Mouse (Mus musculus): Measurements from ENCODE around the gene Aup1. TPM values are rescaled to one million over a fixed set of nuclear protein-coding genes. Genes with fewer than 3 reads are reported as not detected.
A peak's percentile ranks its signal among the peaks of the same experiment; 100 is the strongest.

Gene Aup1
- polyA plus RNA-seq, 1 experiment from 2014 or later = 175 TPM

DNA sequence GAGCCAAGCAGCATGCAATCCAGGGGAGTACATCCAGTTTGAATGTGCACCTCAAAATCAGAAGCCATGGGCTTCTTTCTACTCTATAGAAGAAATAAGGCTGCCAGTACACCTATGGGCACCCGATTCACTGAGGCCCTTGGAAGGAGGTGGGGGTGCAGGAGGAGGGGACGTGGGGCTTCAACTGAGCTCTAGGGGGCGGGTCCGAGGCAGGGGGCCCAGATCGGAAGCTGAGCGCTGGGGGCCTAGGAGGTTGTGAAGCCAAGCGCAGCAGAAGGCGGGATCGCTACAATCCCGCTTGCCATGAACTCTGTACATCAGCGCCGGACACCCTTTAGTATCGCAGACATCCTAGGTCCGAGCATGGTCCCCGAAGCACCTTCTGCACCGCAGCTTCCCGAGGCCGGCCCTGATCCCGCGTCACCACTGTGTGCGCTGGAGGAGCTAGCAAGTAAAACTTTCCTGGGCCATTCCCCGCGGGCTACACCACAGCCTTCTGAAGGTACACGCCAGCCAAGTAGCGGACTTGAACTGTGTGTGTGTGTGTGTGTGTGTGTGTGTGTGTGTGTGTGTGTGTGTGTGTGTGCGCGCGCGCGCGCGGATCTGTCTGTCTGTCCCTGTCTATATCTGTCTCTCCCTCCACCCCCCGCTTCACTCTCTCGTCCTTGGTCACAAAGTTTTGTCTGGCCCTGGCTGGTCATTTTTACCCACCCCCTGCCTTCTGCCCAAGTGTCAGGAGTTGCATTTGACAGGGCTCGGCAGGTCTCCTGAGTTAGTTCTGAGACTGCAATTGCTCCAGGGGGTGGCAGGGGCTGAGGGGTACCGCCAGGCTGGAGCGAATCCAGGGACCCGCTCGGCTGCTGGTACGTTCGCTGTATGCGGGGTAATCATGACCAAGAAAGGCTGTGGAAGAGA lies 32.1 kb downstream of the Aup1 start, which contains the start of gene Lbx2:
TSS of gene Lbx2 (plus strand) at position 247 of the 915 bp plus-strand sequence.
- H3K27ac ChIP-seq (ENCODE audit: low read depth) = no peak within 1 kb of the TSS
- H3K9me3 ChIP-seq (ENCODE audit: low read length) = no peaks in the 10 kb centered on the region
- peaks cover 2% of the 10 kb centered on the region; the same call in 1 of the 2 replicates for H3K36me3 ChIP-seq (replicated peaks; ENCODE audit: insufficient read depth, low read length)
- peaks cover 66% of the 10 kb centered on the region for H3K27me3 ChIP-seq (ENCODE audit: insufficient read depth, low read length)
- no peak within 1 kb of the TSS for H3K9ac ChIP-seq (replicated peaks)
- WGBS (ENCODE audit: insufficient replicate concordance) = 4% methylated on average over 35 of the region's 42 CpGs
- TF ChIP-seq CTCF (IDR thresholded peaks at IDR 0.05; ENCODE audit: low read depth) = no peak
- no peak for TF ChIP-seq EP300 (IDR thresholded peaks at IDR 0.05; ENCODE audit: low read depth)
- peak within 1 kb of the TSS; percentile 55 for H3K4me2 ChIP-seq (ENCODE audit: low read depth, low read length)
- H3K4me1 ChIP-seq (ENCODE audit: insufficient read depth) = peaks cover 12% of the 10 kb centered on the region
- H3K4me3 ChIP-seq (ENCODE audit: low read depth, low read length) = peak within 1 kb of the TSS; percentile 21
- ATAC-seq (no peak), DNase-seq (no peak)

DNA sequence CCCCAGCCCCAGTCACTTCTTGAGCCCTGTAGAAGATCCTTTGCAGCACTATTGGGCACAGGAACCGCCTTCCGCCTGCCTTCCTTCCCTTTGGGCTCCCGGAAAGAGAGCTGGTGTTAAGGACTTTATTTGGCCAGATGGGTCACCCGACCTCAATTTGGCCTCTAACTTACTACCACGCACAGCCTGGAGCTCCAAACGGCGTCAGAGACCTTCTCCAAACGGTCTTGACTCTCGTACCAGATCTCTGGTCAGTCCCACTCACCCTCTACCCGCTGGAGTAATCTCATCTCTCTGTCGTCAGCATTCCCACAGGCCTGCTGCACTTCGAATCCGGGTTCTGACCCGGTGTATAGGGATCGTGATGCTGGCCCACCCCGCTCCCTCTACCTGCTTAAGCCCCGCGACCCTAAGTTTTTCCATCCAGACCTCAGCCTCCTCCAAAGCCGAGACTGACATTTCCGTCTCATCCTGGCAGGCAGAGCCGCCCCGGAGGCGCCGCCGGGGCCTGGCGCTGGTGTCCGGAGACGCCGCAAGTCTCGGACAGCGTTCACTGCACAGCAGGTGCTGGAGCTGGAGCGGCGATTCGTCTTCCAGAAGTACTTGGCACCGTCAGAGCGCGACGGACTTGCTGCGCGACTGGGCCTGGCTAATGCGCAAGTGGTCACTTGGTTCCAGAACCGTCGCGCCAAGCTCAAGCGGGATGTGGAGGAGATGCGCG lies 33.0 kb downstream of the Aup1 start:
- Histone ChIP-seq H3K4me1 (ENCODE audit: insufficient read depth) (peaks cover 12% of the 10 kb centered on the region), H3K9ac (replicated peaks) (no peak overlapping the region), H3K36me3 (replicated peaks; ENCODE audit: insufficient read depth, low read length) (0 out of 2 replicates have a peak, but pooled peaks cover 1% of the 10 kb centered on the region), H3K9me3 (ENCODE audit: low read length) (no peaks in the 10 kb centered on the region), H3K27ac (ENCODE audit: low read depth) (no peak overlapping the region), H3K27me3 (ENCODE audit: insufficient read depth, low read length) (peaks cover 66% of the 10 kb centered on the region), H3K4me3 (ENCODE audit: low read depth, low read length) (peak overlapping the region; percentile 21), H3K4me2 (ENCODE audit: low read depth, low read length) (peak overlapping the region; percentile 55)
- DNase-seq = no peak
- WGBS (ENCODE audit: insufficient replicate concordance) = 6% methylated on average over 47 of the region's 47 CpGs
- no peak for TF ChIP-seq EP300 (IDR thresholded peaks at IDR 0.05; ENCODE audit: low read depth)
- TF ChIP-seq CTCF (IDR thresholded peaks at IDR 0.05; ENCODE audit: low read depth) = no peak
- ATAC-seq = no peak

DNA sequence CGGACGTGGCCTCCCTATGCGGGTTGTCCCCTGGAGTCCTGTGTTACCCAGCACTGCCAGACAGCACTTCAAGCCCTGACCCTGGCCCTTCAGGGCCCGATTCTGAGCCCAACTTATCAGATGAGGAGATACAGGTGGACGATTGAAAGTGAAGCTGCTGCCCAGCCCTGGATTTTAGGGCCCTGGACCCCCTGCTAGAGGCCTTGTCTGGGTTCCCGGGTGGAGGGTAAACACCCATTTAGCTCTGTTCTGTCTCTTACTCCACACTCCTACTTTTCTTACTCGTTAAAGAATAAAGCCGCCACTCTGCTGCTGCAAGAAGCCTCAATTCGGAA lies 33.6 kb downstream of the Aup1 start:
- peak overlapping the region; percentile 55 for H3K4me2 ChIP-seq (ENCODE audit: low read depth, low read length)
- H3K27me3 ChIP-seq (ENCODE audit: insufficient read depth, low read length) = peaks cover 62% of the 10 kb centered on the region
- no peaks in the 10 kb centered on the region for H3K9me3 ChIP-seq (ENCODE audit: low read length)
- 20% methylated on average over 9 of the region's 9 CpGs for WGBS (ENCODE audit: insufficient replicate concordance)
- H3K4me3 ChIP-seq (ENCODE audit: low read depth, low read length) = peak overlapping the region; percentile 21; the same call in 1 of the 2 replicates
- TF ChIP-seq EP300 (IDR thresholded peaks at IDR 0.05; ENCODE audit: low read depth) (no peak), CTCF (IDR thresholded peaks at IDR 0.05; ENCODE audit: low read depth) (no peak)
- no peak for DNase-seq
- peaks cover 12% of the 10 kb centered on the region for H3K4me1 ChIP-seq (ENCODE audit: insufficient read depth)
- no peak overlapping the region for H3K27ac ChIP-seq (ENCODE audit: low read depth)
- H3K9ac ChIP-seq (replicated peaks) = no peak overlapping the region
- no peaks in the 10 kb centered on the region for H3K36me3 ChIP-seq (replicated peaks; ENCODE audit: insufficient read depth, low read length)
- ATAC-seq = no peak

DNA sequence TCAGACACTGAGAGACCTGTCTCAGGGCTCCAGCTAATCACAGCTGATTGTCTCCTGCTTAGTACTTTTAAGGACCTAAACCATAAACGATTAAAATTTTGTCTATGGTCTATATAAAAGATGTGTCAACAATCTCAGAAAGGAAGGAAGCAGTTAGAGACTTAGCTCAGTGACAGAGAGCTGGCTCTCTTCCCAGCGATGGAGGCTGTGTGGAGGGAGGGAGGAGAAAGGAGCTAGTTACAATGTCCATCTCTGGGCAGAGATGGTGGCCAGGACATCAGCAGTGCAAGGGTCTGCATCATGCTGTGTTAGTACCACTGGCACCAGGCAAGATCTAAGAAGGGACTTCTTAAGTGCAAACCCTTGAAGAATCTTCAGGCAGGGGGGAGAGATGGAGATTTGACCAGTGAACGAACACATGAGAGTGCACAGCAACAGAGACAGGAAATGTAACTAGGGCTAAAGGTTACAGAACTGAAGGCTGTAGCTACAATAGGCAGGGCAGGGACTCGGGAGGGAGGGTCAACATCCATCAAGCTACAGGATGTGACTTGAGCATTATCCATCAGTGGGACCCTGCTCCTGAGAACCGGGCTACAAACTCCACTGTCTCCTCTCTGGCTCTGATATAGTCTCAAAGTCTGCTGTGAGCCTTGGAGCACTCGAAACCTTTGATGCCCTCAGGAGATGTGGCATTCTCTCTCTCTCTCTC lies 38.3 kb downstream of the Aup1 start:
- Histone ChIP-seq H3K4me1 (ENCODE audit: insufficient read depth) (peaks cover 2% of the 10 kb centered on the region), H3K27me3 (ENCODE audit: insufficient read depth, low read length) (peaks cover 20% of the 10 kb centered on the region), H3K4me3 (ENCODE audit: low read depth, low read length) (no peak overlapping the region), H3K9me3 (ENCODE audit: low read length) (no peaks in the 10 kb centered on the region), H3K9ac (replicated peaks) (no peak overlapping the region), H3K4me2 (ENCODE audit: low read depth, low read length) (no peak overlapping the region), H3K27ac (ENCODE audit: low read depth) (no peak overlapping the region; the same call in 1 of the 2 replicates), H3K36me3 (replicated peaks; ENCODE audit: insufficient read depth, low read length) (no peaks in the 10 kb centered on the region)
- 17% methylated on average over 6 of the region's 6 CpGs for WGBS (ENCODE audit: insufficient replicate concordance)
- ATAC-seq (no peak), DNase-seq (no peak)
- TF ChIP-seq CTCF (IDR thresholded peaks at IDR 0.05; ENCODE audit: low read depth) (no peak), EP300 (IDR thresholded peaks at IDR 0.05; ENCODE audit: low read depth) (no peak)

DNA sequence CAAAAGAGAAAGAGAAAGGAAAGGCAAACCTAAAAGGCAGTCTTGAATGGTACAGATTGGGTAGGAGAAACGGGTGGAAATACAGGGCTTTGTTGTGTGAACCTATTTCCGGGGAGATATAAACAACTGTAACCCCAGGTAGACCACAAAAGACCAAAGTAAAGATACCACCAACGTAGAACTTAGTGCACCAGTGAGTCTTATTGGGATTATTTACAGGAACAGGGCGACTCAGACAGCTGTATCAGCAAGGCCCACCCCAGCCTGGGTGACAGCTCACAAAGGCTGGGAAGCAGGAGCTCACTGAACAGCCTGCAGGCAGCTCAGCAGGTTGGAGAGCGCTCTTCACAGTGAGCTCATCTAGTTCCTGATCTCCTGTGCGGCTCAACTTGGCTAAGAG lies 41.6 kb downstream of the Aup1 start:
- Histone ChIP-seq H3K4me3 (ENCODE audit: low read depth, low read length) (no peak overlapping the region), H3K27ac (ENCODE audit: low read depth) (no peak overlapping the region), H3K27me3 (ENCODE audit: insufficient read depth, low read length) (0 out of 2 replicates have a peak, but pooled peaks cover 1% of the 10 kb centered on the region), H3K9me3 (ENCODE audit: low read length) (no peaks in the 10 kb centered on the region), H3K9ac (replicated peaks) (no peak overlapping the region), H3K36me3 (replicated peaks; ENCODE audit: insufficient read depth, low read length) (no peaks in the 10 kb centered on the region), H3K4me1 (ENCODE audit: insufficient read depth) (peaks cover 2% of the 10 kb centered on the region; the same call in 1 of the 2 replicates), H3K4me2 (ENCODE audit: low read depth, low read length) (no peak overlapping the region)
- WGBS (ENCODE audit: insufficient replicate concordance) = 51% methylated on average over 6 of the region's 6 CpGs
- TF ChIP-seq CTCF (IDR thresholded peaks at IDR 0.05; ENCODE audit: low read depth) = no peak
- TF ChIP-seq EP300 (IDR thresholded peaks at IDR 0.05; ENCODE audit: low read depth) = no peak
- no peak for ATAC-seq
- DNase-seq = no peak
